Mouse (Mus musculus): ENCODE results near the gene Olfr1360.

Gene Olfr1360

DNA sequence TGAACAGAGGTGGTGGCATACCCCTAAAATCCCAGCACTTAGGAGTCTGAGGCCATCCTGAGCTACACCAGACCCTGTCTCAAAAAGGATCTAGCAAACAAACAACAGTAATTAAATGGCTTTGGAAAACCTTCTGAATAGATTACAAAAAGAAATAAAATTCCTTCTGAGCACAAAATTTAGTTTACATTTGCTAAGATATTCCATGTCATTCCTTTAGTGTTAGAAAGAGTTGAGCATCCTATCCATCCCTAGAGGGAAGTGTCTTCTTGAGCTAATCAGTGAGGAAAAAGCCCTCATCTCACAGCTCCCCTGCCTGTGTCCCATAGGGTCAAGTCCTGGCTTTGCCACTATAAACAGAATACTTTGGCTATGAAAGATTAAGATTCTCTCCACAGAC is 20.6 kb upstream of the Olfr1360 start, which contains the start of gene Olfr1359:
Gene Olfr1359, plus strand, starts transcription at position 301 of the 400 bp plus-strand sequence.
- ATAC-seq (ENCODE audit: insufficient number of reproducible peaks, low FRiP score, low TSS enrichment): no peak

- ATAC-seq (ENCODE audit: insufficient number of reproducible peaks, low FRiP score, low TSS enrichment): no peak
These were observed 13.9 kb downstream of the Olfr1360 start, which contains the start of gene Olfr1361 for GRCm38 (mm10) chr13:21663286-21663685. Gene Olfr1361 (minus strand): TSS chr13:21663386.

- no peak for ATAC-seq (ENCODE audit: insufficient number of reproducible peaks, low FRiP score, low TSS enrichment)
These were observed 34.8 kb downstream of the Olfr1360 start, which contains the start of gene Olfr11 for GRCm38 (mm10) chr13:21642418-21642817. Gene Olfr11 (minus strand): TSS chr13:21642518.
